Mouse (Mus musculus) T-helper 2 cell (primary cell): ENCODE data around the gene Clic1.

Source experiments
- in situ Hi-C: fragments of 300-600 bp; cut with MboI, MseI; formaldehyde crosslinking; loops from one replicate; pipeline ENCODE4 v1.15.1; 2025; ENCODE audit warnings: high pct_unique_total_duplicates

The Clic1 gene

GRCm38 (mm10) chr17:35043794-35044193 lies 6.0 kb upstream of the Clic1 start:
- in situ Hi-C loops: no loop called here

- in situ Hi-C loops: no loop called here
Measured at GRCm38 (mm10) chr17:35044904-35045806, 4.6 kb upstream of the Clic1 start.

GRCm38 (mm10) chr17:35045807-35046680 lies 3.7 kb upstream of the Clic1 start:
- in situ Hi-C loops: no loop called here

GRCm38 (mm10) chr17:35046681-35047455 lies 2.9 kb upstream of the Clic1 start, which contains the start of gene Msh5:
Msh5 (minus strand) TSS chr17:35046745.
- in situ Hi-C loops: no loop called here

GRCm38 (mm10) chr17:35047688-35048087 lies 2.1 kb upstream of the Clic1 start:
- in situ Hi-C loops: no loop called here

- in situ Hi-C loops: no loop called here
Measured at GRCm38 (mm10) chr17:35048149-35048931, 1.4 kb upstream of the Clic1 start.

- in situ Hi-C loops: no loop called here
Measured at GRCm38 (mm10) chr17:35048932-35049440, 780 bp upstream of the Clic1 start.

GRCm38 (mm10) chr17:35050126-35050750 lies 472 bp downstream of the Clic1 start:
- in situ Hi-C loops: no loop called here

- in situ Hi-C loops: no loop called here
Measured at GRCm38 (mm10) chr17:35051156-35052086, 1.7 kb downstream of the Clic1 start.

- in situ Hi-C loops: no loop called here
Measured at GRCm38 (mm10) chr17:35052271-35052798, 2.6 kb downstream of the Clic1 start.

- in situ Hi-C loops: no loop called here
Measured at GRCm38 (mm10) chr17:35055691-35056495, 6.1 kb downstream of the Clic1 start.

GRCm38 (mm10) chr17:35057090-35057489 lies 7.3 kb downstream of the Clic1 start:
- in situ Hi-C loops: no loop called here

- in situ Hi-C loops: no loop called here
Measured at GRCm38 (mm10) chr17:35058316-35058715, 8.6 kb downstream of the Clic1 start.

GRCm38 (mm10) chr17:35058911-35059892 lies 9.4 kb downstream of the Clic1 start, which contains the start of gene Ddah2:
Ddah2 (plus strand) TSS chr17:35059035.
- in situ Hi-C loops: no loop called here

- in situ Hi-C loops: loop anchor here (10.0 kb wide), 1 partner anchor 45 kb away; the partner anchor contains the start of gene Vwa7
Measured at GRCm38 (mm10) chr17:35060071-35060470, 10.3 kb downstream of the Clic1 start.

- in situ Hi-C loops: loop anchor here (10.0 kb wide), 1 partner anchor 46 kb away; the partner anchor contains the start of gene Vwa7
Measured at GRCm38 (mm10) chr17:35060737-35061297, 11.1 kb downstream of the Clic1 start.
